In genomic region chr14:11501744-11502143, GRCm38 (mm10) we compare ENCODE assay signal across 27 mouse cellular contexts. TPM values are rescaled to one million over a fixed set of nuclear protein-coding genes. Genes with fewer than 3 reads are reported as not detected.
DNase-seq lines count a peak whose midpoint lies in the region; ATAC-seq and TF ChIP-seq lines count a peak whose summit lies in the region.
"Had no signal": no experiment of that assay in that cellular context is flagged by ENCODE, and none has a peak within 500 bp of the region (broad histone marks: within the 10 kb centered on the region; RNA-seq: fewer than 3 reads in every experiment).

No protein-coding gene starts in this region.

- no peak overlapping the region for H3K9ac ChIP-seq in forebrain, embryonic 13.5 days
- no peak overlapping the region for H3K9ac ChIP-seq in forebrain, embryonic 12.5 days
- H3K9ac ChIP-seq in forebrain, embryonic 15.5 days (replicated peaks), result no peak overlapping the region
- no peak overlapping the region for H3K9ac ChIP-seq in forebrain, postnatal 0 days
- H3K9ac ChIP-seq: embryonic facial prominence, embryonic 12.5 days had no signal

- ATAC-seq in forebrain, embryonic 13.5 days, result peak; percentile 55; the same call in 1 of the 2 replicates
- ATAC-seq in forebrain, embryonic 12.5 days (ENCODE audit: low FRiP score), result no peak
- peak; percentile 61; the same call in 1 of the 2 replicates for ATAC-seq in forebrain, embryonic 15.5 days (replicated peaks)
- ATAC-seq in forebrain, postnatal 0 days, result peak; percentile 32; the same call in 1 of the 2 replicates
- ATAC-seq: activated CD4-positive, CD25-positive, alpha-beta regulatory T cell, adult 4 months; CD4-positive, CD25-positive, alpha-beta regulatory T cell, adult 4 months; Patski had no signal

- H3K4me1 ChIP-seq in forebrain, embryonic 13.5 days, result 0 out of 2 replicates have a peak, but pooled peaks cover 7% of the 10 kb centered on the region
- no peaks in the 10 kb centered on the region for H3K4me1 ChIP-seq in forebrain, embryonic 12.5 days
- H3K4me1 ChIP-seq in forebrain, embryonic 15.5 days, result peaks cover 21% of the 10 kb centered on the region
- peaks cover 10% of the 10 kb centered on the region for H3K4me1 ChIP-seq in forebrain, embryonic 10.5 days
- H3K4me1 ChIP-seq in forebrain, postnatal 0 days (ENCODE audit: insufficient read depth), result no peaks in the 10 kb centered on the region
- H3K4me1 ChIP-seq in limb, embryonic 10.5 days, result peaks cover 8% of the 10 kb centered on the region

- whole genome bisulfite sequencing in forebrain, embryonic 13.5 days, result 47% methylated on average over 7 of the region's 7 CpGs
- 61% methylated on average over 7 of the region's 7 CpGs for WGBS in forebrain, embryonic 12.5 days
- WGBS in forebrain, embryonic 15.5 days, result 38% methylated on average over 7 of the region's 7 CpGs
- WGBS in forebrain, embryonic 10.5 days, result 87% methylated on average over 7 of the region's 7 CpGs
- 33% methylated on average over 7 of the region's 7 CpGs for WGBS in forebrain, postnatal 0 days
- 77% methylated on average over 7 of the region's 7 CpGs for WGBS in limb, embryonic 10.5 days

- H3K27me3 ChIP-seq in forebrain, embryonic 13.5 days, result no peaks in the 10 kb centered on the region
- no peaks in the 10 kb centered on the region for H3K27me3 ChIP-seq in forebrain, embryonic 12.5 days
- H3K27me3 ChIP-seq in forebrain, embryonic 15.5 days, result no peaks in the 10 kb centered on the region
- no peaks in the 10 kb centered on the region for H3K27me3 ChIP-seq in forebrain, embryonic 10.5 days (ENCODE audit: poor library complexity, severe bottlenecking)
- H3K27me3 ChIP-seq in forebrain, postnatal 0 days (ENCODE audit: insufficient read depth, low read length), result no peaks in the 10 kb centered on the region
- no peaks in the 10 kb centered on the region for H3K27me3 ChIP-seq in limb, embryonic 10.5 days (ENCODE audit: low read depth, poor library complexity, severe bottlenecking)
- H3K27me3 ChIP-seq: CH12.LX; embryonic facial prominence, embryonic 12.5 days; Patski had no signal

- no peak for TF ChIP-seq CTCF in brain, embryonic 14.5 days (IDR thresholded peaks at IDR 0.05; ENCODE audit: borderline replicate concordance, extremely low read depth, insufficient read depth, insufficient read length)
- no peak for TF ChIP-seq CTCF in forebrain, postnatal 0 days (IDR thresholded peaks at IDR 0.05; ENCODE audit: low read depth)

- no peaks in the 10 kb centered on the region for H3K36me3 ChIP-seq in forebrain, embryonic 13.5 days (ENCODE audit: poor library complexity, severe bottlenecking)
- H3K36me3 ChIP-seq in forebrain, embryonic 12.5 days (replicated peaks), result no peaks in the 10 kb centered on the region
- no peaks in the 10 kb centered on the region for H3K36me3 ChIP-seq in forebrain, embryonic 15.5 days
- no peaks in the 10 kb centered on the region for H3K36me3 ChIP-seq in forebrain, embryonic 10.5 days (replicated peaks)
- no peaks in the 10 kb centered on the region for H3K36me3 ChIP-seq in forebrain, postnatal 0 days (ENCODE audit: insufficient read depth)
- H3K36me3 ChIP-seq in limb, embryonic 10.5 days, result no peaks in the 10 kb centered on the region
- H3K36me3 ChIP-seq: embryonic facial prominence, embryonic 10.5 days; embryonic facial prominence, embryonic 12.5 days; G1E had no signal

- TF ChIP-seq POLR2A in brain, embryonic 14.5 days (IDR thresholded peaks at IDR 0.05; ENCODE audit: borderline replicate concordance, extremely low read depth, insufficient read depth, insufficient read length, poor library complexity, severe bottlenecking), result no peak

- no peak overlapping the region for H3K4me2 ChIP-seq in forebrain, embryonic 13.5 days
- H3K4me2 ChIP-seq in forebrain, embryonic 12.5 days, result no peak overlapping the region
- no peak overlapping the region for H3K4me2 ChIP-seq in forebrain, embryonic 15.5 days (replicated peaks)
- H3K4me2 ChIP-seq in forebrain, postnatal 0 days (ENCODE audit: low read depth), result no peak overlapping the region
- H3K4me2 ChIP-seq: embryonic facial prominence, embryonic 12.5 days had no signal

- no peak for DNase-seq in forebrain, embryonic 10.5 days (ENCODE audit: extremely low spot score, low spot score)
- DNase-seq in brain, embryonic 14.5 days (ENCODE audit: low read depth), result peak; percentile 72
- peak; percentile 14 for DNase-seq in forebrain, postnatal 0 days
- no peak for DNase-seq in frontal cortex, postnatal 25 days (ENCODE audit: low spot score in 2 of 2)
- DNase-seq in limb, embryonic 10.5 days (ENCODE audit: low spot score), result no peak
- DNase-seq: adrenal gland, adult 8-10 months; adrenal gland, postnatal 14 days; adrenal gland, postnatal 36 days; B cell, adult 2 months; cerebellum, adult 11 months; cerebellum, adult 18-20 months; cerebellum, adult 8-10 months; cerebellum, adult 9-11 months; cerebellum, postnatal 14 days; cerebellum, postnatal 36 days; embryo, embryonic 11 days had no signal

- H3K9me3 ChIP-seq in forebrain, embryonic 13.5 days (replicated peaks), result no peaks in the 10 kb centered on the region
- H3K9me3 ChIP-seq in forebrain, embryonic 12.5 days, result no peaks in the 10 kb centered on the region
- H3K9me3 ChIP-seq in forebrain, embryonic 15.5 days, result no peaks in the 10 kb centered on the region
- H3K9me3 ChIP-seq in forebrain, embryonic 10.5 days, result no peaks in the 10 kb centered on the region
- H3K9me3 ChIP-seq in forebrain, postnatal 0 days (ENCODE audit: low read length), result no peaks in the 10 kb centered on the region
- no peaks in the 10 kb centered on the region for H3K9me3 ChIP-seq in limb, embryonic 10.5 days (replicated peaks)
- H3K9me3 ChIP-seq: embryonic facial prominence, embryonic 10.5 days; embryonic facial prominence, embryonic 12.5 days; G1E had no signal

- H3K4me3 ChIP-seq in forebrain, embryonic 13.5 days, result no peak overlapping the region
- no peak overlapping the region for H3K4me3 ChIP-seq in forebrain, embryonic 12.5 days (replicated peaks)
- H3K4me3 ChIP-seq in forebrain, embryonic 15.5 days, result no peak overlapping the region
- no peak overlapping the region for H3K4me3 ChIP-seq in forebrain, embryonic 10.5 days
- no peak overlapping the region for H3K4me3 ChIP-seq in forebrain, postnatal 0 days (ENCODE audit: low read depth, low read length)
- no peak overlapping the region for H3K4me3 ChIP-seq in limb, embryonic 10.5 days
- H3K4me3 ChIP-seq: embryonic facial prominence, embryonic 10.5 days; embryonic facial prominence, embryonic 12.5 days had no signal

- no peak overlapping the region for H3K27ac ChIP-seq in forebrain, embryonic 13.5 days
- no peak overlapping the region for H3K27ac ChIP-seq in forebrain, embryonic 12.5 days
- H3K27ac ChIP-seq in forebrain, embryonic 15.5 days (replicated peaks), result no peak overlapping the region
- H3K27ac ChIP-seq in forebrain, embryonic 10.5 days, result no peak overlapping the region
- no peak overlapping the region for H3K27ac ChIP-seq in forebrain, postnatal 0 days (ENCODE audit: low read depth, low read length)
- no peak overlapping the region for H3K27ac ChIP-seq in limb, embryonic 10.5 days
- H3K27ac ChIP-seq: embryonic facial prominence, embryonic 10.5 days; embryonic facial prominence, embryonic 12.5 days had no signal

RNA-seq across cellular contexts. Expression of gene Ptprg, which starts 51.6 kb away (rescaled TPM):
- 32.8 and 35.8 TPM in 2 replicates for polyA plus RNA-seq in forebrain, embryonic 13.5 days (2015; fragmentation: Nextera tagmentation; extraction: Ambion mirVana)
- polyA plus RNA-seq in forebrain, embryonic 12.5 days (2016; fragmentation: Nextera tagmentation; extraction: Ambion mirVana), result 40.3 and 44.9 TPM in 2 replicates
- polyA plus RNA-seq in forebrain, embryonic 15.5 days (2015; fragmentation: Nextera tagmentation; extraction: Ambion mirVana), result 30.1 and 34.9 TPM in 2 replicates
- polyA plus RNA-seq in forebrain, embryonic 10.5 days (2016; fragmentation: Nextera tagmentation; extraction: Ambion mirVana), result 37.0 and 38.6 TPM in 2 replicates
- polyA plus RNA-seq in brain, embryonic 14.5 days (2012; rRNA removed), result 28.8 and 48.6 TPM in 2 replicates
- 60.4 and 88.7 TPM in 2 replicates for total RNA-seq in forebrain, postnatal 0 days (2014; rRNA removed)
- 18.0 and 28.5 TPM in 2 replicates for polyA plus RNA-seq in forebrain, postnatal 0 days (2015; fragmentation: Nextera tagmentation; extraction: Ambion mirVana)
- polyA plus RNA-seq in limb, embryonic 10.5 days (2016; fragmentation: Nextera tagmentation; extraction: Ambion mirVana), result 40.3 and 42.8 TPM in 2 replicates
- total RNA-seq: common myeloid progenitor, adult 5-6 weeks had no signal
- polyA plus RNA-seq: activated CD4-positive, CD25-positive, alpha-beta regulatory T cell, adult 4 months; CD4-positive, CD25-positive, alpha-beta regulatory T cell, adult 4 months; G1E had no signal

Comparison
In these comparisons a context has a peak if more than half of its experiments do, and no peak if none do; other contexts are left out.
1. DNase-seq: peak in brain, embryonic 14.5 days (single experiment) and forebrain, postnatal 0 days (single experiment); none in forebrain, embryonic 10.5 days (single experiment), frontal cortex, postnatal 25 days (0 of 2) and limb, embryonic 10.5 days (single experiment).